Mouse (Mus musculus) ZHBTc4 (cell line): ENCODE measurements at regions not wholly inside any gene's neighbourhood (a gene's known extent, or its start where the extent isn't known, plus 50 kb on each side); places are given as distances from the start of the nearest gene placed in this dataset.

Source experiments
- DNase-seq: peaks from one replicate; pipeline ENCODE4 v3.0.0-alpha.2; 2011; ENCODE audit warnings: low read depth, low spot score

GRCm38 (mm10) chr4:24154418-24154817, 341.8 kb upstream of the Mms22l start:
- DNase-seq = peak; percentile 71

- no peak for DNase-seq
Observed at GRCm38 (mm10) chr4:24173750-24174149, 322.5 kb upstream of the Mms22l start.

- no peak for DNase-seq
Observed at GRCm38 (mm10) chr4:24213262-24214036, 282.8 kb upstream of the Mms22l start.

GRCm38 (mm10) chr4:24214037-24214362, 282.3 kb upstream of the Mms22l start:
- DNase-seq = no peak

GRCm38 (mm10) chr4:24218383-24218934, 277.8 kb upstream of the Mms22l start:
- DNase-seq = no peak

- no peak for DNase-seq
Observed at GRCm38 (mm10) chr4:24219074-24219497, 277.2 kb upstream of the Mms22l start.

- no peak for DNase-seq
Observed at GRCm38 (mm10) chr4:24219583-24219982, 276.7 kb upstream of the Mms22l start.

- no peak for DNase-seq
Observed at GRCm38 (mm10) chr4:24245124-24245523, 251.1 kb upstream of the Mms22l start.

- no peak for DNase-seq
Observed at GRCm38 (mm10) chr4:24248142-24249054, 247.9 kb upstream of the Mms22l start.

GRCm38 (mm10) chr4:24249243-24249970, 246.8 kb upstream of the Mms22l start:
- peak; percentile 61 for DNase-seq

GRCm38 (mm10) chr4:24278154-24278553, 218.1 kb upstream of the Mms22l start:
- peak; percentile 43 for DNase-seq
